Mouse (Mus musculus): Measurements from ENCODE around the gene Jup. TPM values are rescaled to one million over a fixed set of nuclear protein-coding genes. Genes with fewer than 3 reads are reported as not detected.

Jup gene
- polyA plus RNA-seq (2016; fragmentation: Nextera tagmentation; extraction: Ambion mirVana) = 23.9 and 24.3 TPM in 2 replicates

DNA sequence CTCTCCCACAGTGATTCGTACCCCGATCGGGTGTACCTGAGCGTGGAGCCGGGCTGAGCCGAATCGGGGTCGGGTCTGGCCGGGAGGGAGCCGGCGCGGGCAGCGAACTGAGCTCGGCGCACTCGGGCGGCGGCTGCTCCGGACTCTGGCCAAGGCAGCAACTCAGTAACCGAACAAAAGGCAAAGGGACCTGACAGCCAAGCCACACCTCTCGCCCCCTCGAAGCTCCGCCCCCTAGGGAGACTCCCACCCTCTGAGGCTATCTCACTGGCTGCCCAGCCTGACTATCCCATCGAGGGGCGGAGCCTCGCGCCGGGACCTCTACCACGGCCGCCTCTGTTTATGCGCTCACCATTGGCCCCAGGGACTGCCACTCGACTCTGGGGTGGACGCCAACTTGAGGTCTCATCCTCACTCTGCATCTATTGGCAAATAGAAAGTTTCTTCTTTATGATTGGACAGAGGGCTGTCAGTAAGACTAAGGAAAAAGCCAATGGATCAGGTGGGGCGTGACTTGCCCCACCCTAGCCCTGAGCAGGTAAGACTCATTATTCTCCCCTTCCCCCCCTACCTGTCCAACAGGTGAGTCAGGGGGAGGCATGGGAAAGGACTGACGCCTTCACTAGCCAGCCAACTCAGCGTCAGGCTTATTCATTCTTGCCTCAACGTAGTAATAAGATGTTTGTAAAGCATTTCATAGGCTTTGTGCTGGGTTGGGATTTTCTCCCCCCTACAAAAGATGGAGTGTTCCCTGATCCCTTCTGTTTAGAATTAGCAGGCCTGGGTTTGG, at the start of gene Jup:
Gene Jup, minus strand, starts transcription at position 164 of the 790 bp plus-strand sequence.
- H3K9me3 ChIP-seq (replicated peaks) = no peaks in the 10 kb centered on the region
- peaks cover 91% of the 10 kb centered on the region for H3K4me1 ChIP-seq
- peak; percentile 94 for ATAC-seq
- H3K4me3 ChIP-seq = peak within 1 kb of the TSS; percentile 66
- H3K27ac ChIP-seq = peak within 1 kb of the TSS; percentile 77
- peak within 1 kb of the TSS; percentile 52 for H3K9ac ChIP-seq
- no peaks in the 10 kb centered on the region for H3K36me3 ChIP-seq
- WGBS (ENCODE audit: insufficient replicate concordance) = 1% methylated on average over 37 of the region's 37 CpGs
- H3K27me3 ChIP-seq (replicated peaks) = peaks cover 49% of the 10 kb centered on the region
- peak within 1 kb of the TSS; percentile 83 for H3K4me2 ChIP-seq

DNA sequence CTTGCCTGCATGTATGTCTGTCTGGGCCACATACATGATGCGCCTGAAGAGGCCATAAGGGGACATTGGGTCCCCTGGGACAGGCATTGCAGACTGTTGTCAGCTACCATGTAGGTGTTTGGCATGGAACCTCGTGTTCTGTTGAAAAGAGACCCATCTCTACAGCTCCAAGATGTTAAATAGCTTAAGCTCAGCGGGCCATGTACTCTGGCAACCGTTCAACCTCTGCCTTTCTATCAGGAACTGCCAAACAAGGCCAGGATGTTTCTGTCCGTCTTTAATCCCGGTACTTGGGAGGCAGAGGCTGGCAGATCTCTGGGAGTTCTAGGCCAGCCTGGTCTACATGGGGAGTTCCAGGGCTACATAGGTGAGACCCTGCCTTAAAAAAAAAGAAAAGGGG, 45.1 kb upstream of the Jup start:
- H3K9me3 ChIP-seq (replicated peaks) = no peaks in the 10 kb centered on the region
- no peak for ATAC-seq
- peaks cover 2% of the 10 kb centered on the region for H3K36me3 ChIP-seq
- H3K4me1 ChIP-seq = peaks cover 29% of the 10 kb centered on the region
- no peak overlapping the region for H3K9ac ChIP-seq
- no peak overlapping the region for H3K4me3 ChIP-seq
- no peak overlapping the region for H3K27ac ChIP-seq
- whole genome bisulfite sequencing (ENCODE audit: insufficient replicate concordance) = 76% methylated on average over 6 of the region's 6 CpGs
- no peaks in the 10 kb centered on the region for H3K27me3 ChIP-seq (replicated peaks)
- H3K4me2 ChIP-seq = no peak overlapping the region

DNA sequence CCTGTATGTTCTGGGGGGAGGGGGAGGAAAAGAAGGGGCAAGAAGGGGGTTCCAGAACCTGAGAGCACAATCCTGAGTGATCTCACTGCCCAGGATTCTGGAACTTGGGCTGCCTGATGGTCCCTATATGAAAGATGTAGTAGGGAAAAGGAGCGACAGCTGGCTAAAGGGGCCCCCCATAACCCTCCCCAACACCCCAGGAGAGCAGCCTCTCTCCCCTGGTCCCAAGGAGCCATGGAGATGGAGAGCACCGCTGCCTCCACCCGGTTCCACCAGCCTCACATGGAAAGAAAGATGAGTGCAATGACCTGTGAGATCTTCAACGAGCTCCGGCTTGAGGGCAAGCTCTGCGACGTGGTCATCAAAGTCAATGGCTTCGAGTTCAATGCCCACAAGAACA, 44.2 kb upstream of the Jup start, which contains the start of the genes Nt5c3b and Klhl10:
Gene Nt5c3b, minus strand, starts transcription at position 12 of the 400 bp plus-strand sequence.
Gene Klhl10, plus strand, starts transcription at position 121 of the 400 bp plus-strand sequence.
- Histone ChIP-seq H3K36me3 (peaks cover 8% of the 10 kb centered on the region), H3K27ac (peak within 1 kb of the TSS; percentile 57), H3K9me3 (replicated peaks) (no peaks in the 10 kb centered on the region), H3K4me2 (peak within 1 kb of the TSS; percentile 98), H3K4me3 (peak within 1 kb of the TSS; percentile 75), H3K4me1 (peaks cover 29% of the 10 kb centered on the region), H3K27me3 (replicated peaks) (no peaks in the 10 kb centered on the region), H3K9ac (peak within 1 kb of the TSS; percentile 85)
- 76% methylated on average over 8 of the region's 8 CpGs for WGBS (ENCODE audit: insufficient replicate concordance)
- no peak for ATAC-seq

DNA sequence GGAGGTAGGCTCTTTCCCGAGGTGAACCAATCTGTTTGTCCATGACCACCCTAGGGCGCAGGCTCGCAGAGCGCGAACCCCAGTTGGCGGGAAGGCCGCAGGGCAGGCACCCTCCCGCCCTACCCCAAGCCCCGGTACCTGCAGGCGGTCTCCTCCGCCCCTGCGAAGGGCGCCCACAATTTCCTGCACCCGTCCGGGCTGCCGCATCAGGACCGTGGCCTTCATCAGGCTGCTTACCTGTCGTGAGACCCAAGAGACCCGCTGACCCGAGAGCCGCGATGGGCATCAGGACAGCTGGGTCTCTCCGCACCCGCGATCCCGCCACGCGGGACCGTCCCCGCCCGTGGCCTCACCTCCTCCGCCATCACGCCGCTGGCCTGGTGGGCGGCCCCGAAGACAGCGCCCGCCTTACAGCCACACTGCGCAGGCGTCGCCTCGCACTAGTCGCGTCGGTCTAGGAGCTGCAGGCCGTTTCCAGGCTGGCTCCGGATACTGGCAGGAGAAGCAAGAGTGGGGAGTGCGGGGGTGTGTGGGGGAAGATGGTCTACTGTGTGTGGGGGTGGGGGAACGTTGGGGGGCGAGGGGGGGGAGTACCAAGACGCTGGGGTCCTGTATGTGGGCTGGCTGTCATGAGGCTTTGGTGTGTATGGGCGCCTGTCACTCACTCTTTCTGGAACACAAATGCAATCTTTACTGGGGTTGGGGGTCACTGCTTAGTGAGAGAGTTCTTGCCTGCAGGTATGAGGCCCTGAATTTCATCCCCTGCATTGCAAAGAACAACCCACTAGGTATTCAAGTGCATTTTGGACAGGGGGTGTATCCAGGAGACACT, 43.3 kb upstream of the Jup start:
- peak overlapping the region; percentile 85 for H3K9ac ChIP-seq
- peak overlapping the region; percentile 57 for H3K27ac ChIP-seq
- peaks cover 17% of the 10 kb centered on the region for H3K36me3 ChIP-seq
- H3K27me3 ChIP-seq (replicated peaks) = no peaks in the 10 kb centered on the region
- peak overlapping the region; percentile 75 for H3K4me3 ChIP-seq
- H3K9me3 ChIP-seq (replicated peaks) = no peaks in the 10 kb centered on the region
- peak; percentile 93 for ATAC-seq
- peaks cover 29% of the 10 kb centered on the region for H3K4me1 ChIP-seq
- H3K4me2 ChIP-seq = peak overlapping the region; percentile 98
- 4% methylated on average over 52 of the region's 52 CpGs for WGBS (ENCODE audit: insufficient replicate concordance)

DNA sequence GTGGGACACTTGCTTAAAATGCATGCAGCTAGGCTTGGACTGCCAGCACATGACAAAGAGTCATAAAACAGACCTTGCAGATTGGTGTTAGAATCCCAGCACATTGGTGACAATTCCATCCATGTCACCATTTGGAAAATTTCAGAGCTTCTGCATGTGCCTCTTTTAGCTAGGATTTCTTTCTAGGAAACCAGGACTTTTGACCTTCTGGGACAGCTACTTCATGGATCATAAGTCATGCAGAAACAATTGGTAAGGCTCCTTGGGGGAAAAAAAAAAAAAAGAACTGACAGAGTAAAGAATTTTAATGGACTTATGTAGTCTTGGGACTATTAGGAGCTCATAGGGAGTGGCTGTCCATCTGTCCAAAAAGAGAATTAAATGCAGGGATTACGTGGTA, 40.3 kb upstream of the Jup start:
- H3K9me3 ChIP-seq (replicated peaks) = no peaks in the 10 kb centered on the region
- H3K4me2 ChIP-seq = no peak overlapping the region
- no peak overlapping the region for H3K27ac ChIP-seq
- no peak overlapping the region for H3K9ac ChIP-seq
- 71% methylated on average over 1 of the region's 1 CpGs for WGBS (ENCODE audit: insufficient replicate concordance)
- no peaks in the 10 kb centered on the region for H3K27me3 ChIP-seq (replicated peaks)
- H3K4me3 ChIP-seq = no peak overlapping the region
- H3K36me3 ChIP-seq = peaks cover 33% of the 10 kb centered on the region
- peaks cover 29% of the 10 kb centered on the region for H3K4me1 ChIP-seq
- no peak for ATAC-seq

DNA sequence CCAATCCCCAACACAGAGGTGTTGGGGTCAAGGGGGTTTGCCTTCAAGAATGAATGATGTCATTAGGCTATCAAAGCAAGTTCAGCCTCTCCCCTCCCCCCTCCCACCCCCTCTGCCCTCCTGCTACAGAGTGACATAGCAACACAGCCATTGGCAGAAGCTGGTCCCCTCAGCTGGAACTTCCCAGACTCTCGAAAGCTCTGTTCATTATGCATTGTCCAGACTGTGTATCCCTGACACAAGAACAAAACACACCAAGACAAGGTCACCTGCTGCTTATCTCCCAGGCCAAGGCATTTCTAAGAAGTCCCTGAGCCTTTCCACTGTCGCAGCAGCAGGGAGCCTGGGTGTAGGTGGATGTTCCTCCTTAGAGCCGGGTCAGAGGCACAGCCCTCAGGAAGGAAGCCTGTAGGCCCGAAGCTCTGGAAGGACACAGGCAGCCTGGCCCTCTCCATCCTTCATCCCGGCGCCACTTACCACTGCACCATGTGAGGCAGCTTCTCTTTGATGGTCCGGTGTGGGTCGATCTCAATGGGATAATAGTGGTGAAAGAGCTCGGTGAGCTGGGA, 38.2 kb upstream of the Jup start:
- H3K4me1 ChIP-seq = peaks cover 21% of the 10 kb centered on the region
- no peaks in the 10 kb centered on the region for H3K27me3 ChIP-seq (replicated peaks)
- no peak overlapping the region for H3K27ac ChIP-seq
- no peak overlapping the region for H3K4me2 ChIP-seq
- no peak overlapping the region for H3K9ac ChIP-seq
- 78% methylated on average over 9 of the region's 9 CpGs for WGBS (ENCODE audit: insufficient replicate concordance)
- ATAC-seq = no peak
- no peaks in the 10 kb centered on the region for H3K9me3 ChIP-seq (replicated peaks)
- no peak overlapping the region for H3K4me3 ChIP-seq
- peaks cover 40% of the 10 kb centered on the region for H3K36me3 ChIP-seq

DNA sequence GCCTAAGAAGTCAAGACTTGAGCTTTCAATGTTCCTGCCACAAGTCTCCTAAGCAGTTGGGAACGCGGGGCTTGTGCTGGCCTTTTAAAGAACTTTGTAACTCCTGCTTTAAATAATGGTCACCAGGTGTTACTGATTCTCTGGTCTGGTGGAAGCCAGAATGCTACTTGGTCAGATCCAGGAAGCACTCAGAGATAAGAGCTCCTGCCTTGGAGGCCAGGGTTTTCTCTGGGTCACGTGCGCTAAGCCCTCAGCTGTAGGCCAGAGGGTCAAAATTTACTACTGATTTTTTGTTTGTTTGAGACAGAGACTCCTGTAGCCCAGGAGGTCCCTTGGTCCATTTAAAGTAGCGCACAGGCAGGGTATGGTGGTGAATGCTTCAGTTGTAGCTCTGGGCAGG, 34.4 kb upstream of the Jup start:
- Histone ChIP-seq H3K9me3 (replicated peaks) (no peaks in the 10 kb centered on the region), H3K4me1 (peaks cover 5% of the 10 kb centered on the region; the same call in 1 of the 2 replicates), H3K27me3 (replicated peaks) (no peaks in the 10 kb centered on the region), H3K4me2 (no peak overlapping the region), H3K9ac (no peak overlapping the region), H3K27ac (no peak overlapping the region), H3K36me3 (peaks cover 44% of the 10 kb centered on the region), H3K4me3 (no peak overlapping the region)
- no peak for ATAC-seq
- WGBS (ENCODE audit: insufficient replicate concordance) = 69% methylated on average over 5 of the region's 5 CpGs

DNA sequence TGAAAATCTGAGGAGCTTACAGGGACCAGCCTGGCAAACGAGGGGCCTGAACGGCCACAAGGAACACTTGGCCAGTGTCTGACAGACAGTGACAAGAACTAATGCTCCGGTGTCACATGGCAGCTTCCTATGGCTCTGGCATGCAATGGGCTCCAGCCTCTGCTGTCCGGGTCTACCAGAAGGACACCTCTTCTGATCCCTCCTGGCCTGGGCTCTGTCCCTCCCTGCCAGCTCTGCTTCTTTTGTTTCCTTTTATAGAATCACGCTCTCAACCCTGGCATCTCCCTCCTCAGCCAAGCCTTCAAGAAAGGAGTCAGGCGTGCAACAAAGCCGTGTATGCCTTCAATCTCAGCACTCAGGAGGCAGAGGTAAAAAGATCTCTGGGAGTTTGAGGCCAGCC, 32.5 kb upstream of the Jup start:
- H3K9ac ChIP-seq = no peak overlapping the region
- peaks cover 26% of the 10 kb centered on the region for H3K36me3 ChIP-seq
- no peaks in the 10 kb centered on the region for H3K9me3 ChIP-seq (replicated peaks)
- no peaks in the 10 kb centered on the region for H3K27me3 ChIP-seq (replicated peaks)
- no peak overlapping the region for H3K4me3 ChIP-seq
- peaks cover 18% of the 10 kb centered on the region for H3K4me1 ChIP-seq
- ATAC-seq = no peak
- WGBS (ENCODE audit: insufficient replicate concordance) = 86% methylated on average over 7 of the region's 7 CpGs
- H3K27ac ChIP-seq = no peak overlapping the region
- no peak overlapping the region for H3K4me2 ChIP-seq

DNA sequence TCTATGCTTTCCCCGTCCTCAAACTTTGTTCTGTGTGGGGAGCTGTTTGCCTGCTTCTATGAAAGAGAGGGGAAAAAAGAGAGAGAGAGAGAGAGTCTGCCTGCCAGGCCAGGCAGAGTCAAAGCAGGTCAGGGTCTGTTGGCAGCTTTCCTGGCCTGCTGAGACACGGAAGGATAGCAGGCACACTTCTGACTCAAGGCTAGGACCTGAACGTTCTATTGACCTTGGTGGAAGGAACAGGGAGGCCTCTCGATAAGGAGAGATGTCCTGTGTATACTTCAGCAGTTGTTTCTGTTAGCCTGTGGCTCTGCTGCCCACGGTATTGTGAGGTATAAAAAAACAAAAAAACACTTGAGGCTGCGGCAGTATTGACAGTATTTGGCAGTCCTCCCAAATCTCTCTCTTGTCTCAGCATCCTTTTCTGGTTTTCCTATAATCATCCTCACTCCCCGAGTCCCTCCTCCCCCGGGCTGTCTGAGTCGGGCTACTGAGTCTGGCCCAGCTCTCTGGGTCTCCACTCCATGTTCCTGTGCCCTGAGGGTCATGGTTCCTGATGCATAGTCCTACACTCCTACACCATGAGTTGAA, 31.1 kb upstream of the Jup start:
- no peaks in the 10 kb centered on the region for H3K27me3 ChIP-seq (replicated peaks)
- H3K36me3 ChIP-seq = peaks cover 28% of the 10 kb centered on the region
- no peak overlapping the region for H3K9ac ChIP-seq
- no peak overlapping the region for H3K27ac ChIP-seq
- H3K9me3 ChIP-seq (replicated peaks) = no peaks in the 10 kb centered on the region
- H3K4me3 ChIP-seq = no peak overlapping the region
- no peak for ATAC-seq
- WGBS (ENCODE audit: insufficient replicate concordance) = 63% methylated on average over 9 of the region's 9 CpGs
- H3K4me1 ChIP-seq = peaks cover 18% of the 10 kb centered on the region
- no peak overlapping the region for H3K4me2 ChIP-seq

DNA sequence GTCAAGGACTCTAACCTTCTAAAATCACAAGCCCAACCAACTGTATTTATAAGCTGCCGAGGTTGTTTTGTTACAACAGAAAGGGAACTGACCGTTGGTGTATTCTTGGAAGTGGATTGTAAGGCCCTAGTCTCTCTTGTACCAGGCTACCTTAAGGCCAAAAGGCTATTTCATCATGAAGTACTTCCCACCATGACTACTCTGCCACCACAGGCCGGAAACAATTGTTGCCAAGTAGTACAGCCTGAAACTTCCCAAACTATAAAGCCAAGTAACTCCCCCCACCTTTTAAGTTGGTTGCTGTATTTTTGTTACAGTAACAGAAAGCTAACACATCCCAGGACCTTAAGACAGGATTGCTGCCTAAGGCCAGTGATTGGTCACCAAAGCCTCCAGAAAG, 29.3 kb upstream of the Jup start:
- peaks cover 21% of the 10 kb centered on the region for H3K36me3 ChIP-seq
- no peak overlapping the region for H3K9ac ChIP-seq
- H3K4me1 ChIP-seq = peaks cover 13% of the 10 kb centered on the region
- H3K9me3 ChIP-seq (replicated peaks) = no peaks in the 10 kb centered on the region
- H3K27ac ChIP-seq = no peak overlapping the region
- no peak overlapping the region for H3K4me2 ChIP-seq
- 66% methylated on average over 3 of the region's 3 CpGs for WGBS (ENCODE audit: insufficient replicate concordance)
- no peak overlapping the region for H3K4me3 ChIP-seq
- ATAC-seq = no peak
- no peaks in the 10 kb centered on the region for H3K27me3 ChIP-seq (replicated peaks)

DNA sequence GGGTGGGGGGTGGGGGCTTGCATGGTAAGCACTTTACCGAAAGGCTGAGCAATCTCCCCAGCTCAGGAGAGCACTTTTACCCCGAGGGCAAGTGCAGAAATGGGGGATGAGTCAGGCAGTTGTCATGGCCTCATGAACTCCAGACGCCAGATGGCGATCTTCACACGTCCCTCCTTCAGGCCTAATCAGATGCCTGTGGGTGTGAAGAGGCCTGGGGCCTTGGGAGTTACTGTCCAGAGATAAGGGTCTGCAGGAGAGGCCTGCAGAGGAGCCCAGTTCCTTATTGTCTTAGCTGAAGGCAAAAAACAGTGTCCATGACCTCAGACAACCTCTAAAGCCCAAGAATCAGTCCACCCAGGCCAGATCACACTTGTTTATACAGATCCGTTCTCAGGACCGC, 28.3 kb upstream of the Jup start:
- no peaks in the 10 kb centered on the region for H3K27me3 ChIP-seq (replicated peaks)
- no peaks in the 10 kb centered on the region for H3K9me3 ChIP-seq (replicated peaks)
- no peak overlapping the region for H3K9ac ChIP-seq
- 22% methylated on average over 7 of the region's 7 CpGs for WGBS (ENCODE audit: insufficient replicate concordance)
- ATAC-seq = peak; percentile 77
- peaks cover 18% of the 10 kb centered on the region for H3K36me3 ChIP-seq
- no peak overlapping the region for H3K4me2 ChIP-seq
- H3K4me3 ChIP-seq = no peak overlapping the region
- H3K27ac ChIP-seq = no peak overlapping the region
- peaks cover 13% of the 10 kb centered on the region for H3K4me1 ChIP-seq
